Mouse (Mus musculus): ENCODE data around the gene Sdc1.

Sdc1 gene

GRCm38 (mm10) chr12:8824995-8825703 lies 54.0 kb downstream of the Sdc1 start:
- DNase-seq (ENCODE audit: low read depth, low spot score), result peak; percentile 53

GRCm38 (mm10) chr12:8827014-8827715 lies 56.0 kb downstream of the Sdc1 start:
- DNase-seq (ENCODE audit: low read depth, low spot score), result peak; percentile 58

- DNase-seq (ENCODE audit: low read depth, low spot score), result no peak
Observed at GRCm38 (mm10) chr12:8829032-8829660, 58.0 kb downstream of the Sdc1 start.

GRCm38 (mm10) chr12:8829661-8830040 lies 58.5 kb downstream of the Sdc1 start:
- peak; percentile 71 for DNase-seq (ENCODE audit: low read depth, low spot score)

- DNase-seq (ENCODE audit: low read depth, low spot score), result no peak
Observed at GRCm38 (mm10) chr12:8830967-8831635, 60.0 kb downstream of the Sdc1 start.

- DNase-seq (ENCODE audit: low read depth, low spot score), result no peak
Observed at GRCm38 (mm10) chr12:8831710-8832109, 60.6 kb downstream of the Sdc1 start.

GRCm38 (mm10) chr12:8840782-8841325 lies 69.7 kb downstream of the Sdc1 start:
- DNase-seq (ENCODE audit: low read depth, low spot score), result no peak

- no peak for DNase-seq (ENCODE audit: low read depth, low spot score)
Observed at GRCm38 (mm10) chr12:8842725-8843124, 71.6 kb downstream of the Sdc1 start.

All from 3T3-L1 (cell line).